Mouse (Mus musculus) layer of hippocampus, adult 9-10 months (tissue): ENCODE results near the gene Atp6v1fnb.

Experiments
- DNase-seq: peaks from one replicate; pipeline ENCODE4 v3.0.0; 2022; ENCODE audit warnings: low spot score

Gene Atp6v1fnb

GRCm38 (mm10) chr6:29467583-29468354 lies 3.5 kb upstream of the Atp6v1fnb start, which contains the start of gene Atp6v1f:
Gene Atp6v1f (plus strand): TSS chr6:29467718.
- peak; percentile 82 for DNase-seq

GRCm38 (mm10) chr6:29468851-29469250 lies 2.4 kb upstream of the Atp6v1fnb start:
- DNase-seq = no peak

GRCm38 (mm10) chr6:29473941-29474691 lies 2.9 kb downstream of the Atp6v1fnb start:
- DNase-seq = no peak

- DNase-seq = no peak
Measured at GRCm38 (mm10) chr6:29474736-29475135, 3.5 kb downstream of the Atp6v1fnb start.

- no peak for DNase-seq
Measured at GRCm38 (mm10) chr6:29482691-29483090, 11.5 kb downstream of the Atp6v1fnb start.

GRCm38 (mm10) chr6:29484716-29485559 lies 13.7 kb downstream of the Atp6v1fnb start:
- no peak for DNase-seq

- no peak for DNase-seq
Measured at GRCm38 (mm10) chr6:29485951-29486350, 14.7 kb downstream of the Atp6v1fnb start.

GRCm38 (mm10) chr6:29494101-29494500 lies 22.9 kb downstream of the Atp6v1fnb start:
- no peak for DNase-seq

GRCm38 (mm10) chr6:29496270-29496669 lies 25.0 kb downstream of the Atp6v1fnb start:
- DNase-seq = no peak

GRCm38 (mm10) chr6:29497791-29498190 lies 26.6 kb downstream of the Atp6v1fnb start:
- no peak for DNase-seq

GRCm38 (mm10) chr6:29500177-29500576 lies 28.9 kb downstream of the Atp6v1fnb start:
- DNase-seq = no peak

- DNase-seq = no peak
Measured at GRCm38 (mm10) chr6:29500810-29501209, 29.6 kb downstream of the Atp6v1fnb start.

- DNase-seq = no peak
Measured at GRCm38 (mm10) chr6:29501599-29501998, 30.4 kb downstream of the Atp6v1fnb start.

- no peak for DNase-seq
Measured at GRCm38 (mm10) chr6:29505493-29505892, 34.3 kb downstream of the Atp6v1fnb start.

GRCm38 (mm10) chr6:29506834-29507233 lies 35.6 kb downstream of the Atp6v1fnb start:
- no peak for DNase-seq

- no peak for DNase-seq
Measured at GRCm38 (mm10) chr6:29507447-29508309, 36.4 kb downstream of the Atp6v1fnb start, which contains the start of gene Kcp. Gene Kcp (minus strand): TSS chr6:29507952.

GRCm38 (mm10) chr6:29509086-29509485 lies 37.8 kb downstream of the Atp6v1fnb start:
- DNase-seq = no peak

- DNase-seq = no peak
Measured at GRCm38 (mm10) chr6:29513284-29513683, 42.0 kb downstream of the Atp6v1fnb start.

- DNase-seq = no peak
Measured at GRCm38 (mm10) chr6:29517139-29517538, 45.9 kb downstream of the Atp6v1fnb start.

- DNase-seq = no peak
Measured at GRCm38 (mm10) chr6:29522626-29523300, 51.5 kb downstream of the Atp6v1fnb start.
